ENCODE assay signal across 13 mouse cellular contexts in genomic region chrX:23822885-23823284, GRCm38 (mm10). TPM values are rescaled to one million over a fixed set of nuclear protein-coding genes. Genes with fewer than 3 reads are reported as not detected.
"Had no signal": no experiment of that assay in that cellular context is flagged by ENCODE, and none has a peak within 500 bp of the region (broad histone marks: within the 10 kb centered on the region; RNA-seq: fewer than 3 reads in every experiment).

No protein-coding gene starts in this region.

RNA-seq across cellular contexts. Expression of gene Gm4907, which starts 59.5 kb away (rescaled TPM):
- total RNA-seq: neutrophil, adult 5-6 weeks had no signal
- polyA plus RNA-seq: neural tube, embryonic 13.5 days; neural tube, embryonic 14.5 days; neural tube, embryonic 15.5 days; small intestine, adult 2 months; spleen, adult 2 months; stomach, embryonic 14.5 days; stomach, embryonic 15.5 days; stomach, embryonic 16.5 days; stomach, postnatal 0 days; thymus, adult 2 months; thymus, postnatal 0 days; urinary bladder, adult 2 months had no signal
